Mouse (Mus musculus) liver, adult 2 months (tissue): ENCODE data around the gene Crybg3. TPM values are rescaled to one million over a fixed set of nuclear protein-coding genes. Genes with fewer than 3 reads are reported as not detected.

Experiments
- DNase-seq: peaks from one replicate; pipeline ENCODE4 v3.0.0-alpha.2; 2011; ENCODE audit warnings: low read depth, low spot score; ENCODE audit errors: extremely low read depth
- H3K27ac ChIP-seq: fragments of 200-500 bp; replicated peaks from 2 replicates; pipeline ENCODE4 v1.5.1; 2012; ENCODE audit warnings: low read depth, mild to moderate bottlenecking, control low read depth, inconsistent platforms, low read length; ENCODE audit not compliant: insufficient read depth
- H3K27me3 ChIP-seq: fragments of 200-500 bp; 2 replicates; pipeline ENCODE4 v1.6.1; 2012; ENCODE audit warnings: mild to moderate bottlenecking, moderate library complexity, low read length, inconsistent platforms; ENCODE audit not compliant: control insufficient read depth, insufficient read depth
- H3K36me3 ChIP-seq: fragments of 200-500 bp; 2 replicates; pipeline ENCODE4 v1.6.1; 2012; ENCODE audit warnings: low read length, inconsistent platforms; ENCODE audit not compliant: control insufficient read depth, insufficient read depth
- H3K4me1 ChIP-seq: fragments of 200-500 bp; 2 replicates; pipeline ENCODE4 v1.6.1; 2011; ENCODE audit warnings: low read length; ENCODE audit not compliant: control insufficient read depth, insufficient read depth
- H3K4me3 ChIP-seq: fragments of 200-500 bp; 2 replicates; pipeline ENCODE4 v1.5.1; 2011; ENCODE audit warnings: low read depth, mild to moderate bottlenecking, control low read depth, low read length, moderate library complexity; ENCODE audit not compliant: insufficient read depth
- H3K79me2 ChIP-seq: fragments of 200-500 bp; 2 replicates; pipeline ENCODE4 v1.6.1; 2012; ENCODE audit warnings: inconsistent platforms, mild to moderate bottlenecking, low read length, moderate library complexity; ENCODE audit not compliant: control insufficient read depth, insufficient read depth
- H3K9ac ChIP-seq: fragments of 200-500 bp; 2 replicates; pipeline ENCODE4 v1.6.1; 2012; ENCODE audit warnings: low read depth, mild to moderate bottlenecking, control low read depth, inconsistent platforms, low read length
- CTCF ChIP-seq: fragments of 200-500 bp; IDR thresholded peaks from 2 replicates; pipeline ENCODE4 v1.5.1; 2011; ENCODE audit warnings: low read depth, low read length, control low read depth
- POLR2A ChIP-seq: fragments of 200-500 bp; IDR thresholded peaks from 2 replicates; pipeline ENCODE4 v1.6.1; 2011; ENCODE audit warnings: low read length, control low read depth; ENCODE audit not compliant: insufficient read depth; ENCODE audit errors: extremely low read depth
- WGBS: fragments of 180-500 bp; shearing (Covaris S2); methylation state at CpG from one replicate; pipeline ENCODE4 v1.1.7; 2018; 5-methylcytosine and 5-hydroxymethylcytosine counted together
- polyA plus RNA-seq: library from polyadenylated mRNA; depleted of rRNA; stranded (reverse); fragments of >200 nt; gene quantifications from 2 replicates; pipeline ENCODE4 v1.2.3, GENCODE M21; 2012; rRNA removed
- total RNA-seq: library from RNA; depleted of rRNA; stranded (reverse); fragments of >200 nt; gene quantifications from 2 replicates; pipeline ENCODE4 v1.2.3, GENCODE M21; 2014; rRNA removed

Gene Crybg3
- total and polyA plus RNA-seq, 2 experiments, result 3.0 to 5.5 TPM

- Histone ChIP-seq H3K4me3 (no peak overlapping the region), H3K36me3 (no peaks in the 10 kb centered on the region), H3K27me3 (no peaks in the 10 kb centered on the region), H3K79me2 (no peaks in the 10 kb centered on the region), H3K27ac (no peak overlapping the region), H3K4me1 (no peaks in the 10 kb centered on the region), H3K9ac (no peak overlapping the region)
- TF ChIP-seq POLR2A (no peak), CTCF (no peak)
- DNase-seq, result no peak
- WGBS, result 89% methylated on average over 5 of the region's 5 CpGs
Observed at GRCm38 (mm10) chr16:59451813-59452212, 149.0 kb downstream of the Crybg3 start.

- DNase-seq, result no peak
- Histone ChIP-seq H3K9ac (no peak overlapping the region), H3K27ac (no peak overlapping the region), H3K4me3 (no peak overlapping the region), H3K27me3 (no peaks in the 10 kb centered on the region), H3K4me1 (no peaks in the 10 kb centered on the region), H3K36me3 (no peaks in the 10 kb centered on the region), H3K79me2 (no peaks in the 10 kb centered on the region)
- TF ChIP-seq CTCF (no peak), POLR2A (no peak)
Observed at GRCm38 (mm10) chr16:59449092-59449491, 151.7 kb downstream of the Crybg3 start.

GRCm38 (mm10) chr16:59448181-59448580 is 152.6 kb downstream of the Crybg3 start:
- no peaks in the 10 kb centered on the region for H3K79me2 ChIP-seq
- H3K27me3 ChIP-seq, result no peaks in the 10 kb centered on the region
- no peak overlapping the region for H3K4me3 ChIP-seq
- H3K9ac ChIP-seq, result no peak overlapping the region
- no peak for DNase-seq
- H3K4me1 ChIP-seq, result no peaks in the 10 kb centered on the region
- no peak overlapping the region for H3K27ac ChIP-seq
- 64% methylated on average over 1 of the region's 1 CpGs for WGBS
- TF ChIP-seq POLR2A, result no peak
- no peaks in the 10 kb centered on the region for H3K36me3 ChIP-seq

GRCm38 (mm10) chr16:59444880-59445559 is 155.8 kb downstream of the Crybg3 start:
- DNase-seq, result no peak
- H3K36me3 ChIP-seq, result no peaks in the 10 kb centered on the region
- H3K27me3 ChIP-seq, result no peaks in the 10 kb centered on the region
- no peak for TF ChIP-seq CTCF
- TF ChIP-seq POLR2A, result no peak
- no peaks in the 10 kb centered on the region for H3K79me2 ChIP-seq
- 80% methylated on average over 7 of the region's 7 CpGs for WGBS
- no peaks in the 10 kb centered on the region for H3K4me1 ChIP-seq
- H3K9ac ChIP-seq, result no peak overlapping the region
- no peak overlapping the region for H3K27ac ChIP-seq
- no peak overlapping the region for H3K4me3 ChIP-seq

Other genes with a start within 250 kb of the Crybg3 start
- gene Olfr209, start 237.0 kb downstream of the Crybg3 start, total RNA-seq, result not detected in 2 replicates
- not detected in 2 replicates for gene Olfr209, start 237.0 kb downstream of the Crybg3 start, polyA plus RNA-seq
- gene Gabrr3, start 193.6 kb downstream of the Crybg3 start, total RNA-seq, result not detected in 2 replicates
- not detected in 2 replicates for gene Gabrr3, start 193.6 kb downstream of the Crybg3 start, polyA plus RNA-seq
- 11.8 and 14.2 TPM in 2 replicates for gene Riox2, start 129.2 kb downstream of the Crybg3 start, total RNA-seq
- gene Riox2, start 129.2 kb downstream of the Crybg3 start, polyA plus RNA-seq, result 4.4 and 5.1 TPM in 2 replicates
- gene Arl6, start 38.4 kb upstream of the Crybg3 start, total RNA-seq, result 3.8 and 3.9 TPM in 2 replicates
- 0.39 and 0.65 TPM in 2 replicates for gene Arl6, start 38.4 kb upstream of the Crybg3 start, polyA plus RNA-seq